Mouse (Mus musculus): ENCODE data around the gene S100a7a. TPM values are rescaled to one million over a fixed set of nuclear protein-coding genes. Genes with fewer than 3 reads are reported as not detected.

S100a7a gene
- total RNA-seq, 2 experiments from 2014 or later, result 0.17 TPM; not detected in 1

GRCm38 (mm10) chr3:90693496-90693895 is 39.7 kb downstream of the S100a7a start:
- intact Hi-C loops (cut with DNase I), result no loop called here
- no peak for DNase-seq

DNA sequence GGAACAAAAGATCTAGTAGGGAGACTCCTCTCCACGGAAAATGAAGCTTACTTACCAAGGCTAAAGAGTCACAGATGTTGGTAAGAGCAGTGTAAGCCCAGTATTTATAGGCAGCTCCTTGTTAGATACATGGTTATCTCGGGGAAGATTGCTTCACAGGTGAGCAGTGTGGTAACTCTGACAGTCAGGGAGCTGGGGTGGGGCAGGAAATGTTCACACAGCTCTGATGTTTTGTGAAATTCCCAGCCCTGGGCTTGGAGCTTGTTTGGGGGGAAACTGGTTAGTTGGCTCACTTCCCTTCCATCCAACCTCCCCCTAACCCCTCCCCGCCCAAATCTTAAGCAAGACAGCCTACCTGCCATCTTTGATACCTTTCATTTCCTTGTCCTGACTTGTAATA is 41.8 kb downstream of the S100a7a start, which contains the start of gene S100a9:
TSS of gene S100a9 (minus strand) at position 109 of the 400 bp plus-strand sequence.
- DNase-seq, result no peak
- intact Hi-C loops (cut with DNase I), result no loop called here

GRCm38 (mm10) chr3:90702244-90702643 is 48.4 kb downstream of the S100a7a start:
- intact Hi-C loops (cut with DNase I), result loop anchor here (10.0 kb wide), 2 partner anchors 177 to 287 kb away; partner anchors contain the start of gene S100a14
- DNase-seq, result no peak

Other genes starting within 250 kb of the S100a7a start
- gene Ints3, start 220.4 kb upstream of the S100a7a start, total RNA-seq (2021), result 10 to 100 TPM; 26.4 to 27.2 TPM
- 10 to 100 TPM; 25.8 to 33.1 TPM for gene Npr1, start 188.2 kb upstream of the S100a7a start, total RNA-seq (2021)
- gene Ilf2, start 177.9 kb upstream of the S100a7a start, total RNA-seq (2021), result 10 to 100 TPM; 35.3 to 39.2 TPM
- 10 to 100 TPM; 51.3 to 52.6 TPM for gene Snapin, start 163.0 kb upstream of the S100a7a start, total RNA-seq (2021)
- gene Chtop, start 144.5 kb upstream of the S100a7a start, total RNA-seq (2021), result 100 to 1,000 TPM; 101 to 123 TPM
- gene S100a1, start 139.6 kb upstream of the S100a7a start, total RNA-seq (2021), result 100 to 1,000 TPM; 516 to 570 TPM
- 10 to 100 TPM; 29.1 to 29.8 TPM for gene S100a13, start 139.6 kb upstream of the S100a7a start, total RNA-seq (2021)
- 1 to 10 TPM in 1 of 2 experiments, under 1 TPM in 1; 0.74 to 1.7 TPM for gene S100a14, start 127.2 kb upstream of the S100a7a start, total RNA-seq (2021)
- 10 to 100 TPM; 77.3 to 86.0 TPM for gene S100a16, start 116.8 kb upstream of the S100a7a start, total RNA-seq (2021)
- gene S100a3, start 93.4 kb upstream of the S100a7a start, total RNA-seq (2021), result not detected
- not detected for gene S100a2, start 63.8 kb upstream of the S100a7a start, total RNA-seq (2021)
- not detected for gene Gm42674, start 52.1 kb upstream of the S100a7a start, total RNA-seq (2021)
- gene S100a4, start 50.2 kb upstream of the S100a7a start, total RNA-seq (2021), result 10 to 100 TPM; 12.2 to 14.3 TPM
- not detected for gene S100a5, start 45.5 kb upstream of the S100a7a start, total RNA-seq (2021)
- 10 to 100 TPM; 62.2 to 71.0 TPM for gene S100a6, start 41.1 kb upstream of the S100a7a start, total RNA-seq (2021)
- 1 to 10 TPM; 2.6 to 2.8 TPM for gene S100a8, start 15.0 kb downstream of the S100a7a start, total RNA-seq (2021)
- gene S100a9, start 41.7 kb downstream of the S100a7a start, total RNA-seq (2021), result 1 to 10 TPM; 3.7 to 5.4 TPM
- gene Pglyrp4, start 72.9 kb downstream of the S100a7a start, total RNA-seq (2021), result not detected
- not detected for gene Gm5849, start 123.9 kb downstream of the S100a7a start, total RNA-seq (2021)